Mouse (Mus musculus): ENCODE results near the gene Tmem59l. TPM values are rescaled to one million over a fixed set of nuclear protein-coding genes. Genes with fewer than 3 reads are reported as not detected.

Tmem59l gene
- polyA plus RNA-seq, 1 experiment, result 62.6 TPM

DNA sequence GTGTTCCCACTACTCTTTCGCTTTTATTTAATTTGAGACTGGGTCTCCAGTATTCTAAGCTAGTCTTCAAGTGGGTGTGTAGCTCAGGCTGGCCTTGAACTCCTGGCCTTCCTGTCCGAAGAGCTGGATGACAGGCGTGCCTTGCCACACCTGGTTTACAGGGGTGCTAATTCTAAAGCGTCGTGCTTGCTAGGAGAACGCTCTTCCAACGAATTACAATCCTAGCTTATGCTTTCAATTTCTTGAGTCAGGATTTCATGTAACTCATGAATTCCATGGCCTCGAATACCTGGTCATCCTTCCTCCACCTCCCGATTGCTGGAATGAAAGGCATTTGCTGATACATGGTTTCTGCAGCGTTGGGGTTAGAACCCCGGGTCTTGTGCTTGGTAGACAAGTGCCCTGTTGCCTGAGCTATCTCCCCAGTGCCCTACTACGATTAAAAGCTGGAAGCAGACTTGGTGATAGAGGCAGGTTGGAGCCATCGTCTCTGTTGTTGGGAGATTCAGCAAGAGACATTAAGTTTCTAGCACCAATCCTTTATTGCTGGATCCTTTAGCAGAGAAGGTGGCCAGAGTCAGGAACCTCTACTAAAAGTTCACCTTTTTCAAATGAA lies 41.1 kb upstream of the Tmem59l start:
- H3K4me3 ChIP-seq (ENCODE audit: control insufficient read depth, low read depth, low read length), result peak overlapping the region; percentile 92
- TF ChIP-seq POLR2A (IDR thresholded peaks at IDR 0.05; ENCODE audit: control insufficient read depth, low read depth, low read length) (no peak), CTCF (IDR thresholded peaks at IDR 0.05; ENCODE audit: control insufficient read depth, insufficient read depth, insufficient replicate concordance, low read depth, low read length) (no peak)
- no peaks in the 10 kb centered on the region for H3K27me3 ChIP-seq (ENCODE audit: control insufficient read depth, insufficient read depth, low read length)

DNA sequence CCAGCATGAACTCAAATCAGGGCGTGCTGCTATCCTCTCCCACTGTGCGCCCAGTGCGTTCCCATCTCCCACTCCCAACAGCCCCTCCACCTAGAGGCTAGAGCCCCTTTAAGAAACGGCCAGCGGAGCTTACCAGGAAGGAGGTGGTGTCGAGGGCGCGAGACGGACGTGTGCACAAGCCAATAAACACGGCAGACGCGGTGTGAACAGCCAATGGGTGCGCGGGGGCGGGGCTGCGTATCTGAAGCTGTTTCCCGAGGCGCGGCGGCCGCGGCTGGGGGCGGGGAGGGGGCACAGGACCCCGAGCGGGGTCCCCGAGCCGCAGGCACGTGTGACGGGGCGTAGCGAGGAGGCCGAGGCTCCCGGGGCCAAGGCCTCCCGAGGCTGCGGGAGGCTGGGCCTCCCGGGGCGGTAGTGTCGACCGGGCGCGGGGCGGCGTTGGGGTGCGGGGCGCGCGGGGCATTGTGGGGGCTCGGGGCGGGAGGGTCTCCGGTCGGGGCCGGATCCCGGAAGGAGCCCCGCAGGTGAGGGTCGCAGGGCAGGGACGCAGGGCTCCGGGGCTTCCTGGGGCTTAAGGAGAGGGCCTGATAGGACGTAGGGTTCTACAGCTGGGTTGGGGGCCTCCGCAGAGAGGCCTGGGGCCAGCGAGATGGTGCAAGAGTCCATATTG lies 40.5 kb upstream of the Tmem59l start, which contains the start of the genes Fkbp8 and Kxd1:
TSS of gene Fkbp8 (plus strand) at position 213 of the 670 bp plus-strand sequence.
TSS of gene Kxd1 (minus strand) at position 445 of the 670 bp plus-strand sequence.
- H3K36me3 ChIP-seq (ENCODE audit: control insufficient read depth, insufficient read depth, low read length), result no peaks in the 10 kb centered on the region; the same call in 1 of the 2 replicates
- H3K27ac ChIP-seq (ENCODE audit: control insufficient read depth, insufficient read depth, low read depth, low read length), result peak within 1 kb of the TSS; percentile 91
- peak; percentile 59; the same call in 1 of the 2 replicates for TF ChIP-seq POLR2A (IDR thresholded peaks at IDR 0.05; ENCODE audit: control insufficient read depth, low read depth, low read length)
- no peak for TF ChIP-seq CTCF (IDR thresholded peaks at IDR 0.05; ENCODE audit: control insufficient read depth, insufficient read depth, insufficient replicate concordance, low read depth, low read length)
- H3K4me1 ChIP-seq (ENCODE audit: control insufficient read depth, insufficient read depth, low read length), result peaks cover 12% of the 10 kb centered on the region
- peak within 1 kb of the TSS; percentile 92 for H3K4me3 ChIP-seq (ENCODE audit: control insufficient read depth, low read depth, low read length)
- H3K27me3 ChIP-seq (ENCODE audit: control insufficient read depth, insufficient read depth, low read length), result no peaks in the 10 kb centered on the region

More for the DNA sequence above, 41.1 kb upstream of the Tmem59l start:
- H3K27ac ChIP-seq (ENCODE audit: control insufficient read depth, insufficient read depth, low read depth, low read length), result peak overlapping the region; percentile 62
- H3K36me3 ChIP-seq (ENCODE audit: control insufficient read depth, insufficient read depth, low read length), result peaks cover 1% of the 10 kb centered on the region
- peaks cover 12% of the 10 kb centered on the region for H3K4me1 ChIP-seq (ENCODE audit: control insufficient read depth, insufficient read depth, low read length)

DNA sequence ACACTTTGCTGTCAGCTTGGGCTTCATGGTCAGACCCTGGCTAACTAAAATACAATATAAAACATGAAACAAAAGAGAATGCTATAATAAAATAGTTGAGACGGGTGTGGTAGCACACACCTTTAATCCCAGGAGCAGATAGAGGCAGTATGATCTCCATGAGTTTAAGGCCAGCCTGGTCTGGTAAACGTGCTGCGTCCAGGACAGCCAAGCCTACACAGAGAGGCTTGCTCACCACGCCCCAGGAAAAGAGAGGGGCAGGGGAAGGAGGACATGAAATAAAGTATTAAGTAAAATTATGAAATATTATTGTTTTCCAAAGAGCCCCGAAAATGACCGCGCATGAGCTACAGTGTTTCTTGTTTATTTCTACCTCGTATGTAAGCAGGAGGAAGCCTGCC lies 40.0 kb upstream of the Tmem59l start:
- H3K27ac ChIP-seq (ENCODE audit: control insufficient read depth, insufficient read depth, low read depth, low read length), result peak overlapping the region; percentile 91

DNA sequence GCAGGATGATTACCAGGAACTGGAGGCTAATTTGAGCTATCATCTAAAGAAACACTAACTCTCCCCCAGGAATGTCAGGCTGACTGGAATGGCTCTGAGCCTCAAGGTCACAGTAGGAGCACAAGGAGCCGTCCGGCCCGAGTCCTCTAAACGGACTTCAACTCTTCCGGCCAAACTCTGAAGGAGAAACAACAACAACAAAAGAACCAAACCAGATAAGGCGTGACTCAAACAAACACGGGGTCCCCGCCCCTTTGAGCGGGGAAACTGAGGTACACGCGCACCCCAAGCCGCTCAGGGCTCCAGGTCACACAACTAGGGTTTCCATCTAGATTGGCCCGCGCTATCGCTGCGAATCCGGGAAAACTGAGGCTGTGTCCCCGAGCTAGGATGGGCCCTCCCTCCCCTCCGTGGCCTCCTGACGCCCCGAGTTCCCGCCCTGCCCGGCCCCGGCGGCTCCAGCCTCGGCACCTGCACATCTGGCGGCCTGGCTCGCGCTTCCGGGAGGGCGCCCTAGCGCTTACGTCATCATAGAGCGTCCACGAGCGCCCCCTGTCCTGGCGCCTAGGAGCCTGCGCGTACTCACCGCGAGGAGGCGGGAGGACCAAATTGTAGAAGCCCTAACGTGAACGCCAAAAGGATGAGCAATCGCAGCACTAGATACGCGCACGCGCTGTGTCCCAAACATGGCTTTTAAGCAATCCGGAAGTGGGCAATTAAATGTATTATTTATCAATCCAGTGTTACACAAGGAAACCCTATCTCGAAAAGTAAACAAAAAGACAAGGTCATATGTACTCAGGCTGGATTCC lies 35.6 kb upstream of the Tmem59l start:
- peaks cover 7% of the 10 kb centered on the region for H3K4me1 ChIP-seq (ENCODE audit: control insufficient read depth, insufficient read depth, low read length)
- TF ChIP-seq POLR2A (IDR thresholded peaks at IDR 0.05; ENCODE audit: control insufficient read depth, low read depth, low read length) (peak; percentile 70), CTCF (IDR thresholded peaks at IDR 0.05; ENCODE audit: control insufficient read depth, insufficient read depth, insufficient replicate concordance, low read depth, low read length) (no peak)
- peak overlapping the region; percentile 77 for H3K27ac ChIP-seq (ENCODE audit: control insufficient read depth, insufficient read depth, low read depth, low read length)
- H3K4me3 ChIP-seq (ENCODE audit: control insufficient read depth, low read depth, low read length), result peak overlapping the region; percentile 82
- H3K27me3 ChIP-seq (ENCODE audit: control insufficient read depth, insufficient read depth, low read length), result no peaks in the 10 kb centered on the region
- H3K36me3 ChIP-seq (ENCODE audit: control insufficient read depth, insufficient read depth, low read length), result no peaks in the 10 kb centered on the region; the same call in 1 of the 2 replicates

More for the DNA sequence above, 40.0 kb upstream of the Tmem59l start:
- no peak for TF ChIP-seq POLR2A (IDR thresholded peaks at IDR 0.05; ENCODE audit: control insufficient read depth, low read depth, low read length)
- TF ChIP-seq CTCF (IDR thresholded peaks at IDR 0.05; ENCODE audit: control insufficient read depth, insufficient read depth, insufficient replicate concordance, low read depth, low read length), result no peak
- Histone ChIP-seq H3K27me3 (ENCODE audit: control insufficient read depth, insufficient read depth, low read length) (no peaks in the 10 kb centered on the region), H3K4me3 (ENCODE audit: control insufficient read depth, low read depth, low read length) (peak overlapping the region; percentile 92), H3K4me1 (ENCODE audit: control insufficient read depth, insufficient read depth, low read length) (peaks cover 14% of the 10 kb centered on the region), H3K36me3 (ENCODE audit: control insufficient read depth, insufficient read depth, low read length) (no peaks in the 10 kb centered on the region; the same call in 1 of the 2 replicates)

DNA sequence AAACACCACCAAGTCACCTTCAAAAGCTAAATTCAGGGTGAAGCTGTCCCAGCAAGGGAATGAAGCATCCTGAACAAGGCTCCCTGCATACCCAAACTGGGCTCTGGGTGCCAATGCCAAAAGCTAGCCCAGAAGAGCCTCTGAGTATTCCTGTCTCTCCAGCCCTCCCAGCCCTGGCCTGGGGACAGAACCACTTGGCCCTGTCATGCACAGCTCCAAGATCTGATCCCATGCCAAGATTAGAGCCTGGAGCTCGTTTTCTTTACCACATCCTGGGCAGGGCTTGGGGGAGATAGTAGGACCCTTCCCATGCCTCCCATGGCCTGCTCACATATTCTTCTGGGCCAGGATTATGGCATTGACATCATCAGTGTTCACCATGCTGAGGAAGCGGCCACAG lies 32.4 kb upstream of the Tmem59l start:
- TF ChIP-seq CTCF (IDR thresholded peaks at IDR 0.05; ENCODE audit: control insufficient read depth, insufficient read depth, insufficient replicate concordance, low read depth, low read length) (no peak), POLR2A (IDR thresholded peaks at IDR 0.05; ENCODE audit: control insufficient read depth, low read depth, low read length) (no peak)
- Histone ChIP-seq H3K36me3 (ENCODE audit: control insufficient read depth, insufficient read depth, low read length) (peaks cover 2% of the 10 kb centered on the region; the same call in 1 of the 2 replicates), H3K27me3 (ENCODE audit: control insufficient read depth, insufficient read depth, low read length) (no peaks in the 10 kb centered on the region), H3K27ac (ENCODE audit: control insufficient read depth, insufficient read depth, low read depth, low read length) (no peak overlapping the region), H3K4me3 (ENCODE audit: control insufficient read depth, low read depth, low read length) (no peak overlapping the region), H3K4me1 (ENCODE audit: control insufficient read depth, insufficient read depth, low read length) (peaks cover 4% of the 10 kb centered on the region)

DNA sequence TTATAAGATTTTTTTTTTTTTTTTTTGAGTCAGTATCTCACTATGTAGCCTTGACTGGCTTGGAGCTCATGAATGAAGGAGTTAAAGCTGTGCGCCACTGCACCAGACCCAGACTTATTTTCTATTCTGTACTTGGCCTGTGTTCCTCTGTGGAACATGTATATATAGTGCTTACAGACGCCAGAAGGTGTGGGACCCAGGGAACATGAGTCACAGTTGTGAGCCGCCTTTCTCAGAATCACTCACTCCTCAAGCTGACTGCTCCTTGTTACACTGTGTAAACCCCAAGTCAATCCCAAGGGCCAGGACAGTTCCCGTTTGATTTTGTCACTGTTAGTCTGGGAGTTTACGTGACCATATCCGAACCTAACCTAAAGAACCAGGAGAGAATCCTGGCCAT lies 31.9 kb upstream of the Tmem59l start:
- H3K27me3 ChIP-seq (ENCODE audit: control insufficient read depth, insufficient read depth, low read length), result no peaks in the 10 kb centered on the region
- no peak overlapping the region for H3K4me3 ChIP-seq (ENCODE audit: control insufficient read depth, low read depth, low read length)
- TF ChIP-seq CTCF (IDR thresholded peaks at IDR 0.05; ENCODE audit: control insufficient read depth, insufficient read depth, insufficient replicate concordance, low read depth, low read length), result no peak
- no peak for TF ChIP-seq POLR2A (IDR thresholded peaks at IDR 0.05; ENCODE audit: control insufficient read depth, low read depth, low read length)
- H3K36me3 ChIP-seq (ENCODE audit: control insufficient read depth, insufficient read depth, low read length), result peaks cover 2% of the 10 kb centered on the region; the same call in 1 of the 2 replicates
- peaks cover 4% of the 10 kb centered on the region for H3K4me1 ChIP-seq (ENCODE audit: control insufficient read depth, insufficient read depth, low read length)
- H3K27ac ChIP-seq (ENCODE audit: control insufficient read depth, insufficient read depth, low read depth, low read length), result no peak overlapping the region

Data from testis, adult 2 months (tissue).